Mouse (Mus musculus) lung, embryonic 14.5 days (tissue): Measurements from ENCODE around the gene Vti1a. TPM values are rescaled to one million over a fixed set of nuclear protein-coding genes. Genes with fewer than 3 reads are reported as not detected.

Experiments used
- ATAC-seq: fragments of 200-750 bp; cut with Nextera tagmentation; 2 replicates; pipeline ENCODE4 v1.8.0; 2017; ENCODE audit warnings: mild to moderate bottlenecking, moderate TSS enrichment, moderate library complexity; ENCODE audit not compliant: insufficient read depth
- DNase-seq: peaks from one replicate; pipeline ENCODE4 v3.0.0-alpha.2; 2015
- H3K27ac ChIP-seq: fragments of 300-500 bp; sonication (generic); 2 replicates; pipeline ENCODE4 v1.5.1; 2014; ENCODE audit warnings: low read depth, mild to moderate bottlenecking, moderate library complexity
- H3K27me3 ChIP-seq: fragments of 300-500 bp; sonication (generic); 2 replicates; pipeline ENCODE4 v1.6.1; 2014; ENCODE audit warnings: low read length, control low read depth; ENCODE audit not compliant: insufficient read depth
- H3K36me3 ChIP-seq: fragments of 300-500 bp; sonication (generic); 2 replicates; pipeline ENCODE4 v1.6.1; 2014; ENCODE audit warnings: control low read depth; ENCODE audit not compliant: insufficient read depth
- H3K4me1 ChIP-seq: fragments of 300-500 bp; sonication (generic); 2 replicates; pipeline ENCODE4 v1.6.1; 2014; ENCODE audit warnings: antibody characterized with exemption, control low read depth; ENCODE audit not compliant: insufficient read depth
- H3K4me2 ChIP-seq: fragments of 300-500 bp; sonication (generic); 2 replicates; pipeline ENCODE4 v1.6.1; 2014; ENCODE audit warnings: mild to moderate bottlenecking
- H3K4me3 ChIP-seq: fragments of 300-500 bp; sonication (generic); 2 replicates; pipeline ENCODE4 v1.5.1; 2014; ENCODE audit warnings: low read depth, low read length
- H3K9ac ChIP-seq: fragments of 300-500 bp; sonication (generic); 2 replicates; pipeline ENCODE4 v1.6.1; 2014
- H3K9me3 ChIP-seq: fragments of 300-500 bp; sonication (generic); 2 replicates; pipeline ENCODE4 v1.6.1; 2016; ENCODE audit warnings: low read depth, low read length, control low read depth
- CTCF ChIP-seq: IDR thresholded peaks from 2 replicates; pipeline ENCODE4 v1.5.1; 2016; ENCODE audit warnings: antibody characterized with exemption, low read depth
- WGBS: fragments of 180-500 bp; shearing (Covaris S2); extraction: QIAGEN DNeasy Blood & Tissue Kit; methylation state at CpG from one replicate; pipeline ENCODE4 v1.1.7; 2014; 5-methylcytosine and 5-hydroxymethylcytosine counted together
- polyA plus RNA-seq: library from polyadenylated mRNA; unstranded; fragments of >200 nt; fragmentation: Nextera tagmentation; extraction: Ambion mirVana; gene quantifications from 2 replicates; pipeline ENCODE4 v1.2.1, GENCODE M21; 2014

Vti1a gene
- polyA plus RNA-seq, 1 experiment from 2014 or later = 25.5 TPM

GRCm38 (mm10) chr19:55552861-55553260 is 236.8 kb downstream of the Vti1a start:
- H3K4me2 ChIP-seq = no peak overlapping the region
- 64% methylated on average over 7 of the region's 7 CpGs for WGBS

GRCm38 (mm10) chr19:55554295-55554694 is 238.2 kb downstream of the Vti1a start:
- ATAC-seq (no peak), DNase-seq (no peak)
- no peak for TF ChIP-seq CTCF
- Histone ChIP-seq H3K36me3 (no peaks in the 10 kb centered on the region), H3K27me3 (no peaks in the 10 kb centered on the region), H3K9me3 (no peaks in the 10 kb centered on the region), H3K27ac (no peak overlapping the region), H3K4me1 (no peaks in the 10 kb centered on the region), H3K4me3 (no peak overlapping the region), H3K9ac (no peak overlapping the region), H3K4me2 (no peak overlapping the region)
- 49% methylated on average over 5 of the region's 5 CpGs for WGBS

More at GRCm38 (mm10) chr19:55552861-55553260, 236.8 kb downstream of the Vti1a start:
- Histone ChIP-seq H3K9ac (no peak overlapping the region), H3K27me3 (no peaks in the 10 kb centered on the region), H3K4me3 (no peak overlapping the region), H3K27ac (no peak overlapping the region), H3K36me3 (no peaks in the 10 kb centered on the region), H3K4me1 (no peaks in the 10 kb centered on the region), H3K9me3 (no peaks in the 10 kb centered on the region)
- no peak for DNase-seq
- ATAC-seq = no peak
- TF ChIP-seq CTCF = no peak

GRCm38 (mm10) chr19:55554703-55555102 is 238.6 kb downstream of the Vti1a start:
- Histone ChIP-seq H3K4me3 (no peak overlapping the region), H3K27me3 (no peaks in the 10 kb centered on the region), H3K9ac (no peak overlapping the region), H3K4me2 (no peak overlapping the region), H3K27ac (no peak overlapping the region), H3K9me3 (no peaks in the 10 kb centered on the region), H3K4me1 (no peaks in the 10 kb centered on the region), H3K36me3 (no peaks in the 10 kb centered on the region)
- WGBS = 82% methylated on average over 9 of the region's 9 CpGs
- no peak for DNase-seq
- TF ChIP-seq CTCF = no peak
- no peak for ATAC-seq

DNA sequence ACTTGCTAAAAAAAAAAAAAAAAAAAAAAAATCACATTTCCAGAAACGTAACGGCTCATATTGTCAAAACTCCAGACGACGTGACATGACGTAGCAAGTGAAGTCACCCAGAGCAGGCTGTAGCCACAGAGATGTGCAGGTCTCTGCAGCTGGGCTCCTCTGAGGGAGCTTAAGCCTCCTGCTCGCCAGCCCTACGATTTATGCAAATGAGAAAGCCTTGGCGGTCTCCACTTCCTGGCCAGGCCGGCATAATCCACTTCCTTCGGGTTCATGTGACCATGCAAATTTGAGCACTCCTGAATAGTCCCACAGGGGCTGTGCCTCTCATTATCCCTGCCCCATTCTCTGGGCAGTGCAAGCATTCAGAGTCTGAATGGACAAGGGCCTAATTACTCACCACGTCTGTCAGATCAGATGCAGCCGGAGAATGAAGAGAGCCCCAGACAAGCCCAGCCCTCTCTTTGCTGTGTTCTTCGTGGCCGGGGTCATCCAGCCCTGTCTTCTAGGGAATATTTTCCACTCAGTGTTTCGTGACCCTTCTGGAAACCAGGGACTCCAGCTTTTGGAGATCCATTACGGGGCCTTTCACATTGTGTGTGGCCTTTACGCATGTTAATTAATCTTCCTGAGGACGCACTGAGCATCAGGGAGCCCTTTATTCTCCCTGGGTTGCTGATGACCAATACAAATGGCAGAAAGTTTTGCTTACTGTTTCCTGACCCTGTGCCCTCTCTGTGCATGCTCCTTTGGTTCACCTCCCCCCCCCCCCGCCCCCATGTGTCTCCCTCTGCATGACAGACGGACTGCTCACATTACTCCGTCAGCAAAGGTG is 240.3 kb downstream of the Vti1a start:
- no peaks in the 10 kb centered on the region for H3K9me3 ChIP-seq
- no peaks in the 10 kb centered on the region for H3K36me3 ChIP-seq
- 0 out of 2 replicates have a peak overlapping the region, but pooled peaks have one; percentile 18 for H3K27ac ChIP-seq
- no peak overlapping the region for H3K4me3 ChIP-seq
- 20% methylated on average over 21 of the region's 21 CpGs for WGBS
- peak overlapping the region; percentile 51 for H3K4me2 ChIP-seq
- TF ChIP-seq CTCF = no peak
- H3K9ac ChIP-seq = peak overlapping the region; percentile 20; the same call in 1 of the 2 replicates
- ATAC-seq (peak; percentile 93), DNase-seq (peak; percentile 82)
- H3K4me1 ChIP-seq = no peaks in the 10 kb centered on the region
- no peaks in the 10 kb centered on the region for H3K27me3 ChIP-seq

DNA sequence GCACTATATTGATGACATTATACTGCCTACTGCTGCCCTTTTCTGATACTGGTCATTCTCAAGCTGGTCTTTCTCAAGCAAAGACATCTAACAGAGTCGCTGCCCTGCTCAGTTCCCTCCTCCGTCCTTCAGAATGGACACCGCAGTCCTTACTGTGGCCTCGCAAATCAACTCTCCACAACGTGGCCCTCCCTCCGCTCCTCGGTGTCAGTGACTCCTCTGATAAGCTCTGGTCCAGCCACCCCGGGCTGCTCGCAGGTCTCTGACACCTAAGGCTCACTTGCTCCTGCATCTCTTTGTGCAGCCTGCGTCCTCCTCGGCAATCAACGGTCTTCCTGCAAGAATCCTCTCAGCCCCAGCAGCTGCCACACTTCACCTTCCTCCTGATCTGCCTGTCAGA is 243.2 kb downstream of the Vti1a start:
- H3K27ac ChIP-seq = no peak overlapping the region
- H3K4me3 ChIP-seq = no peak overlapping the region
- TF ChIP-seq CTCF = no peak
- H3K9me3 ChIP-seq = no peaks in the 10 kb centered on the region
- H3K9ac ChIP-seq = no peak overlapping the region
- H3K36me3 ChIP-seq = no peaks in the 10 kb centered on the region
- DNase-seq (no peak), ATAC-seq (no peak)
- no peak overlapping the region for H3K4me2 ChIP-seq
- H3K4me1 ChIP-seq = peaks cover 7% of the 10 kb centered on the region; the same call in 1 of the 2 replicates
- WGBS = 47% methylated on average over 12 of the region's 12 CpGs
- H3K27me3 ChIP-seq = no peaks in the 10 kb centered on the region

GRCm38 (mm10) chr19:55560088-55560682 is 244.1 kb downstream of the Vti1a start:
- ATAC-seq = no peak

DNA sequence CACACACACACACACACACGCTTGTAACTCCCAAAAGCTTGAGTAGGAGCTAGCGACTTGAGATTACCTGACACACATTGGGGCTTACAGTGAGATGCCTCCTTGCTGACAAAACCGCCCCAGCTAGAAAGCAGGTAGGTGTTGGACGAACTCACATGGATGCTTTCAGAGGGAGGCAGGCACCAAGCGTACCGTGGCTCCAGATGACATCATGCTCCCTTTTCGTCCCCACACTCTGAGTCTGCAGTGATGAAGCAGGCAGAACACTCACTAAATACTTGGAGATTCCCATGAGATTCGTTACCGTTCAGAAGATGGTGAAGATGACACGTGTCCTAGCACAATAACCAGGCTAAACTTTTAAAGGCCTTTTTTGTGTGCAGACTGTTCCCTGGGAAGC is 245.4 kb downstream of the Vti1a start:
- H3K27ac ChIP-seq = no peak overlapping the region
- 90% methylated on average over 10 of the region's 10 CpGs for WGBS
- no peaks in the 10 kb centered on the region for H3K9me3 ChIP-seq
- no peak for DNase-seq
- no peak for ATAC-seq
- peaks cover 7% of the 10 kb centered on the region; the same call in 1 of the 2 replicates for H3K4me1 ChIP-seq
- no peak overlapping the region for H3K9ac ChIP-seq
- TF ChIP-seq CTCF = no peak
- no peaks in the 10 kb centered on the region for H3K36me3 ChIP-seq
- no peaks in the 10 kb centered on the region for H3K27me3 ChIP-seq
- no peak overlapping the region for H3K4me3 ChIP-seq
- no peak overlapping the region for H3K4me2 ChIP-seq

More at GRCm38 (mm10) chr19:55560088-55560682, 244.1 kb downstream of the Vti1a start:
- Histone ChIP-seq H3K4me1 (peaks cover 7% of the 10 kb centered on the region; the same call in 1 of the 2 replicates), H3K9me3 (no peaks in the 10 kb centered on the region), H3K27ac (no peak overlapping the region), H3K9ac (no peak overlapping the region), H3K4me2 (no peak overlapping the region), H3K27me3 (no peaks in the 10 kb centered on the region), H3K36me3 (no peaks in the 10 kb centered on the region), H3K4me3 (no peak overlapping the region)
- DNase-seq = peak; percentile 63
- WGBS = 64% methylated on average over 11 of the region's 11 CpGs
- TF ChIP-seq CTCF = no peak
